ENCODE assay signal across 8 mouse cellular contexts in the genomic region with DNA sequence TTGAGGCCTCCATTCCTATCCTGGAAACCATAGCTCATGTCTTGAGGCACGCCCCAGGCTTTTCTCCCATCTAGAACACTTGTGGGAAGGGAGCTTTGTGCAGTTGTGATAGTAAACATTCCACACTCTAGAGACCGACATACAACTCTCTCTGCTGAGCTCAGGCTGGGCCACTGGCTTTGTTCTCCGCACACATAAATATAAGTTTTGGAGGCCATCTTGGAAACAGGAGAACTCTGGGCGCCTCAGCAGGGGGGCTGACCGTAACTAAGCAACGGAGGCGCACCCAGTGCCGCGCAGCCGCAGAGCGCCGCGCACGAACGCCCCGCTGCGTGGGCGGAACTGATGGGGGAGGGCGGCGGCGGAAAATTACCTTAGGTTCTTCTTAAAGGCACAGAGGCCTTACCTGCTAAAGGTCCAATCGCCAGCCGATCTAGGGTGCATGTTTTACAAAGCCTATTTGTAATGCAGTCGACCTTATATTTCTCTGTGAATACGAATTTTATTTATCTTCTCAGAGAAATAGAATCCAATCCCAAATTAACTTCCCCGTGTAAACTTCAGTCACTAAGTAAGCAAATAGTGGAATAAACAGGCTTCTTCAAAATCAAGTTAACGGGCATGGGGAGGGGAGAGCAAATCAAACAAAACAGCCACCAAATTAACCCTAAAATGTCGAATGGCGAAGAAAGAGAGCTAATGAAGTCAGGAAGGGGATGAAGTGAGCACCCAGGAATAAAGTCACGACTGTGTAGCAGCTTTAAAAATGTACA.
DNase-seq lines count a peak whose midpoint lies in the region; ATAC-seq and TF ChIP-seq lines count a peak whose summit lies in the region.

No protein-coding gene starts in this region.

- TF ChIP-seq EP300 in heart, postnatal 0 days (IDR thresholded peaks at IDR 0.05; ENCODE audit: low read depth) = peak; percentile 74

- H3K27me3 ChIP-seq in forebrain, embryonic 12.5 days = no peaks in the 10 kb centered on the region
- H3K27me3 ChIP-seq in heart, postnatal 0 days (ENCODE audit: control insufficient read depth, insufficient read depth, low read length) = no peaks in the 10 kb centered on the region
- H3K27me3 ChIP-seq in neural tube, embryonic 14.5 days (ENCODE audit: control insufficient read depth, insufficient read depth, low read length) = no peaks in the 10 kb centered on the region
- no peaks in the 10 kb centered on the region for H3K27me3 ChIP-seq in testis, adult 2 months (ENCODE audit: control insufficient read depth, insufficient read depth, low read length)

- peak; percentile 51; the same call in 1 of the 2 replicates for TF ChIP-seq POLR2A in testis, adult 2 months (IDR thresholded peaks at IDR 0.05; ENCODE audit: control insufficient read depth, low read depth, low read length)

- H3K9ac ChIP-seq in forebrain, embryonic 12.5 days = peak overlapping the region; percentile 51
- peak overlapping the region; percentile 64 for H3K9ac ChIP-seq in heart, postnatal 0 days (replicated peaks; ENCODE audit: low read depth, low read length)
- peak overlapping the region; percentile 45; the same call in 1 of the 2 replicates for H3K9ac ChIP-seq in neural tube, embryonic 14.5 days (replicated peaks; ENCODE audit: low read depth, low read length)

- peak overlapping the region; percentile 95 for H3K27ac ChIP-seq in forebrain, embryonic 12.5 days
- peak overlapping the region; percentile 93 for H3K27ac ChIP-seq in heart, postnatal 0 days (ENCODE audit: low read depth)
- H3K27ac ChIP-seq in neural tube, embryonic 14.5 days (ENCODE audit: low read depth, low read length) = peak overlapping the region; percentile 93
- H3K27ac ChIP-seq in testis, adult 2 months (ENCODE audit: control insufficient read depth, insufficient read depth, low read depth, low read length) = peak overlapping the region; percentile 95

- H3K4me2 ChIP-seq in forebrain, embryonic 12.5 days = peak overlapping the region; percentile 62
- H3K4me2 ChIP-seq in heart, postnatal 0 days (ENCODE audit: low read depth, low read length) = peak overlapping the region; percentile 87
- H3K4me2 ChIP-seq in neural tube, embryonic 14.5 days (ENCODE audit: low read depth, low read length) = peak overlapping the region; percentile 50

- peaks cover 22% of the 10 kb centered on the region for H3K4me1 ChIP-seq in forebrain, embryonic 12.5 days
- peaks cover 14% of the 10 kb centered on the region; the same call in 1 of the 2 replicates for H3K4me1 ChIP-seq in heart, postnatal 0 days (ENCODE audit: control insufficient read depth, insufficient read depth)
- no peaks in the 10 kb centered on the region for H3K4me1 ChIP-seq in neural tube, embryonic 14.5 days (ENCODE audit: control insufficient read depth, insufficient read depth, low read length)
- H3K4me1 ChIP-seq in testis, adult 2 months (ENCODE audit: control insufficient read depth, insufficient read depth, low read length) = peaks cover 9% of the 10 kb centered on the region

- peak; percentile 96 for DNase-seq in ES-CJ7 (ENCODE audit: low read depth, low spot score)
- peak; percentile 91 for DNase-seq in c-Kit-positive CD71-positive TER-119-positive erythroid progenitor cells, embryonic 14.5 days (ENCODE audit: low spot score)
- DNase-seq in heart, postnatal 0 days (ENCODE audit: low spot score) = peak; percentile 96
- DNase-seq in kidney, postnatal 4 days = peak; percentile 95 to 97
- DNase-seq in lung, adult 18-20 months = peak; percentile 95 to 96

- H3K4me3 ChIP-seq in forebrain, embryonic 12.5 days (replicated peaks) = peak overlapping the region; percentile 29
- H3K4me3 ChIP-seq in heart, postnatal 0 days (ENCODE audit: low read depth, low read length) = peak overlapping the region; percentile 47
- H3K4me3 ChIP-seq in neural tube, embryonic 14.5 days (ENCODE audit: low read depth, low read length) = peak overlapping the region; percentile 34
- peak overlapping the region; percentile 91 for H3K4me3 ChIP-seq in testis, adult 2 months (ENCODE audit: control insufficient read depth, low read depth, low read length)

- peak; percentile 94 for ATAC-seq in forebrain, embryonic 12.5 days (ENCODE audit: low FRiP score)
- peak; percentile 96 for ATAC-seq in heart, postnatal 0 days (ENCODE audit: insufficient read depth, low read depth)
- peak; percentile 92 for ATAC-seq in neural tube, embryonic 14.5 days (ENCODE audit: low read depth)

- 2% methylated on average over 30 of the region's 30 CpGs for WGBS in forebrain, embryonic 12.5 days
- 3% methylated on average over 30 of the region's 30 CpGs for WGBS in heart, postnatal 0 days
- 2% methylated on average over 30 of the region's 30 CpGs for WGBS in neural tube, embryonic 14.5 days

- TF ChIP-seq CTCF in heart, postnatal 0 days (IDR thresholded peaks at IDR 0.05; ENCODE audit: low read depth) = no peak
- TF ChIP-seq CTCF in testis, adult 2 months (IDR thresholded peaks at IDR 0.05; ENCODE audit: control insufficient read depth, insufficient read depth, insufficient replicate concordance, low read depth, low read length) = no peak

- no peaks in the 10 kb centered on the region for H3K9me3 ChIP-seq in forebrain, embryonic 12.5 days
- no peaks in the 10 kb centered on the region for H3K9me3 ChIP-seq in heart, postnatal 0 days (replicated peaks; ENCODE audit: control insufficient read depth, low read length)
- H3K9me3 ChIP-seq in neural tube, embryonic 14.5 days (ENCODE audit: control insufficient read depth, low read length) = no peaks in the 10 kb centered on the region

- no peaks in the 10 kb centered on the region for H3K36me3 ChIP-seq in forebrain, embryonic 12.5 days (replicated peaks)
- no peaks in the 10 kb centered on the region for H3K36me3 ChIP-seq in heart, postnatal 0 days (replicated peaks; ENCODE audit: control insufficient read depth, insufficient read depth, low read length)
- no peaks in the 10 kb centered on the region for H3K36me3 ChIP-seq in neural tube, embryonic 14.5 days (ENCODE audit: control insufficient read depth, insufficient read depth, low read length)
- H3K36me3 ChIP-seq in testis, adult 2 months (ENCODE audit: control insufficient read depth, insufficient read depth, low read length) = no peaks in the 10 kb centered on the region

Comparison
In these comparisons a context has a peak if more than half of its experiments do, and no peak if none do; other contexts are left out.
1. Peak in every context shown above with its lines: DNase-seq, ATAC-seq, H3K4me3 ChIP-seq and H3K27ac ChIP-seq.
2. H3K4me3 ChIP-seq: peak in every context shown above with its lines; median percentile 91 in testis, adult 2 months; 47 in heart, postnatal 0 days; 34 in neural tube, embryonic 14.5 days; 29 in forebrain, embryonic 12.5 days.